Mouse (Mus musculus): ENCODE measurements at regions not wholly inside any gene's neighbourhood (a gene's known extent, or its start where the extent isn't known, plus 50 kb on each side); places are given as distances from the start of the nearest gene placed in this dataset.

- Histone ChIP-seq H3K9me3 (ENCODE audit: control insufficient read depth, low read length) (no peaks in the 10 kb centered on the region), H3K4me2 (ENCODE audit: low read depth, low read length) (no peak overlapping the region), H3K27ac (ENCODE audit: low read length) (no peak overlapping the region), H3K36me3 (ENCODE audit: control insufficient read depth, insufficient read depth, low read length) (no peaks in the 10 kb centered on the region), H3K9ac (ENCODE audit: low read length) (no peak overlapping the region), H3K27me3 (ENCODE audit: control insufficient read depth, insufficient read depth, low read depth, low read length) (no peaks in the 10 kb centered on the region), H3K4me1 (replicated peaks; ENCODE audit: control insufficient read depth, insufficient read depth, low read length) (no peaks in the 10 kb centered on the region), H3K4me3 (ENCODE audit: low read length) (no peak overlapping the region)
- WGBS: 85% methylated on average over 5 of the region's 5 CpGs
- no peak for ATAC-seq (ENCODE audit: low read depth)
Measured at GRCm38 (mm10) chr15:50942429-50942828, 2942.3 kb upstream of the Gm7489 start.

- H3K9me3 ChIP-seq (ENCODE audit: control insufficient read depth, low read length): no peaks in the 10 kb centered on the region
- 96% methylated on average over 4 of the region's 4 CpGs for WGBS
- no peak overlapping the region for H3K27ac ChIP-seq (ENCODE audit: low read length)
- H3K4me1 ChIP-seq (replicated peaks; ENCODE audit: control insufficient read depth, insufficient read depth, low read length): no peaks in the 10 kb centered on the region
- no peak overlapping the region for H3K4me3 ChIP-seq (ENCODE audit: low read length)
- H3K27me3 ChIP-seq (ENCODE audit: control insufficient read depth, insufficient read depth, low read depth, low read length): no peaks in the 10 kb centered on the region
- H3K9ac ChIP-seq (ENCODE audit: low read length): no peak overlapping the region
- H3K4me2 ChIP-seq (ENCODE audit: low read depth, low read length): no peak overlapping the region
- no peak for ATAC-seq (ENCODE audit: low read depth)
- no peaks in the 10 kb centered on the region for H3K36me3 ChIP-seq (ENCODE audit: control insufficient read depth, insufficient read depth, low read length)
Measured at GRCm38 (mm10) chr15:50944976-50945375, 2939.7 kb upstream of the Gm7489 start.

GRCm38 (mm10) chr15:50959109-50959508 lies 2925.6 kb upstream of the Gm7489 start:
- ATAC-seq (ENCODE audit: low read depth): no peak
- Histone ChIP-seq H3K9me3 (ENCODE audit: control insufficient read depth, low read length) (no peaks in the 10 kb centered on the region), H3K27ac (ENCODE audit: low read length) (no peak overlapping the region), H3K27me3 (ENCODE audit: control insufficient read depth, insufficient read depth, low read depth, low read length) (no peaks in the 10 kb centered on the region), H3K4me2 (ENCODE audit: low read depth, low read length) (no peak overlapping the region), H3K4me3 (ENCODE audit: low read length) (no peak overlapping the region), H3K4me1 (replicated peaks; ENCODE audit: control insufficient read depth, insufficient read depth, low read length) (no peaks in the 10 kb centered on the region), H3K9ac (ENCODE audit: low read length) (no peak overlapping the region), H3K36me3 (ENCODE audit: control insufficient read depth, insufficient read depth, low read length) (no peaks in the 10 kb centered on the region)
- 78% methylated on average over 3 of the region's 3 CpGs for WGBS

GRCm38 (mm10) chr15:50963606-50964005 lies 2921.1 kb upstream of the Gm7489 start:
- H3K4me2 ChIP-seq (ENCODE audit: low read depth, low read length): no peak overlapping the region
- 81% methylated on average over 5 of the region's 5 CpGs for WGBS
- H3K27me3 ChIP-seq (ENCODE audit: control insufficient read depth, insufficient read depth, low read depth, low read length): no peaks in the 10 kb centered on the region
- H3K9ac ChIP-seq (ENCODE audit: low read length): no peak overlapping the region
- no peaks in the 10 kb centered on the region for H3K9me3 ChIP-seq (ENCODE audit: control insufficient read depth, low read length)
- no peaks in the 10 kb centered on the region for H3K4me1 ChIP-seq (replicated peaks; ENCODE audit: control insufficient read depth, insufficient read depth, low read length)
- no peaks in the 10 kb centered on the region for H3K36me3 ChIP-seq (ENCODE audit: control insufficient read depth, insufficient read depth, low read length)
- ATAC-seq (ENCODE audit: low read depth): no peak
- H3K27ac ChIP-seq (ENCODE audit: low read length): no peak overlapping the region
- no peak overlapping the region for H3K4me3 ChIP-seq (ENCODE audit: low read length)

- no peak overlapping the region for H3K9ac ChIP-seq (ENCODE audit: low read length)
- no peaks in the 10 kb centered on the region for H3K27me3 ChIP-seq (ENCODE audit: control insufficient read depth, insufficient read depth, low read depth, low read length)
- no peaks in the 10 kb centered on the region for H3K4me1 ChIP-seq (replicated peaks; ENCODE audit: control insufficient read depth, insufficient read depth, low read length)
- no peak overlapping the region for H3K4me2 ChIP-seq (ENCODE audit: low read depth, low read length)
- no peaks in the 10 kb centered on the region for H3K9me3 ChIP-seq (ENCODE audit: control insufficient read depth, low read length)
- H3K27ac ChIP-seq (ENCODE audit: low read length): no peak overlapping the region
- 85% methylated on average over 2 of the region's 2 CpGs for WGBS
- H3K4me3 ChIP-seq (ENCODE audit: low read length): no peak overlapping the region
- no peaks in the 10 kb centered on the region for H3K36me3 ChIP-seq (ENCODE audit: control insufficient read depth, insufficient read depth, low read length)
- no peak for ATAC-seq (ENCODE audit: low read depth)
Measured at GRCm38 (mm10) chr15:50964236-50964635, 2920.5 kb upstream of the Gm7489 start.

GRCm38 (mm10) chr15:50967176-50967575 lies 2917.5 kb upstream of the Gm7489 start:
- Histone ChIP-seq H3K4me1 (replicated peaks; ENCODE audit: control insufficient read depth, insufficient read depth, low read length) (no peaks in the 10 kb centered on the region), H3K36me3 (ENCODE audit: control insufficient read depth, insufficient read depth, low read length) (no peaks in the 10 kb centered on the region), H3K9ac (ENCODE audit: low read length) (no peak overlapping the region), H3K4me3 (ENCODE audit: low read length) (no peak overlapping the region), H3K27ac (ENCODE audit: low read length) (no peak overlapping the region), H3K9me3 (ENCODE audit: control insufficient read depth, low read length) (no peaks in the 10 kb centered on the region), H3K4me2 (ENCODE audit: low read depth, low read length) (no peak overlapping the region), H3K27me3 (ENCODE audit: control insufficient read depth, insufficient read depth, low read depth, low read length) (no peaks in the 10 kb centered on the region)
- WGBS: 80% methylated on average over 2 of the region's 2 CpGs
- ATAC-seq (ENCODE audit: low read depth): no peak

GRCm38 (mm10) chr15:50970637-50971036 lies 2914.1 kb upstream of the Gm7489 start:
- H3K9me3 ChIP-seq (ENCODE audit: control insufficient read depth, low read length): no peaks in the 10 kb centered on the region
- 52% methylated on average over 4 of the region's 4 CpGs for WGBS
- no peaks in the 10 kb centered on the region; the same call in 1 of the 2 replicates for H3K4me1 ChIP-seq (replicated peaks; ENCODE audit: control insufficient read depth, insufficient read depth, low read length)
- no peaks in the 10 kb centered on the region for H3K36me3 ChIP-seq (ENCODE audit: control insufficient read depth, insufficient read depth, low read length)
- H3K4me2 ChIP-seq (ENCODE audit: low read depth, low read length): no peak overlapping the region
- H3K27ac ChIP-seq (ENCODE audit: low read length): no peak overlapping the region
- ATAC-seq (ENCODE audit: low read depth): no peak
- H3K27me3 ChIP-seq (ENCODE audit: control insufficient read depth, insufficient read depth, low read depth, low read length): no peaks in the 10 kb centered on the region
- no peak overlapping the region for H3K4me3 ChIP-seq (ENCODE audit: low read length)
- H3K9ac ChIP-seq (ENCODE audit: low read length): no peak overlapping the region

GRCm38 (mm10) chr15:50972593-50972992 lies 2912.1 kb upstream of the Gm7489 start:
- 92% methylated on average over 13 of the region's 13 CpGs for WGBS
- Histone ChIP-seq H3K27ac (ENCODE audit: low read length) (no peak overlapping the region), H3K4me2 (ENCODE audit: low read depth, low read length) (no peak overlapping the region), H3K36me3 (ENCODE audit: control insufficient read depth, insufficient read depth, low read length) (no peaks in the 10 kb centered on the region), H3K4me1 (replicated peaks; ENCODE audit: control insufficient read depth, insufficient read depth, low read length) (no peaks in the 10 kb centered on the region; the same call in 1 of the 2 replicates), H3K4me3 (ENCODE audit: low read length) (no peak overlapping the region), H3K27me3 (ENCODE audit: control insufficient read depth, insufficient read depth, low read depth, low read length) (no peaks in the 10 kb centered on the region), H3K9me3 (ENCODE audit: control insufficient read depth, low read length) (no peaks in the 10 kb centered on the region), H3K9ac (ENCODE audit: low read length) (no peak overlapping the region)
- no peak for ATAC-seq (ENCODE audit: low read depth)

- no peaks in the 10 kb centered on the region; the same call in 1 of the 2 replicates for H3K4me1 ChIP-seq (replicated peaks; ENCODE audit: control insufficient read depth, insufficient read depth, low read length)
- no peaks in the 10 kb centered on the region for H3K9me3 ChIP-seq (ENCODE audit: control insufficient read depth, low read length)
- no peaks in the 10 kb centered on the region for H3K36me3 ChIP-seq (ENCODE audit: control insufficient read depth, insufficient read depth, low read length)
- no peaks in the 10 kb centered on the region for H3K27me3 ChIP-seq (ENCODE audit: control insufficient read depth, insufficient read depth, low read depth, low read length)
- no peak overlapping the region for H3K4me2 ChIP-seq (ENCODE audit: low read depth, low read length)
- H3K9ac ChIP-seq (ENCODE audit: low read length): no peak overlapping the region
- ATAC-seq (ENCODE audit: low read depth): peak; percentile 93
- no peak overlapping the region for H3K4me3 ChIP-seq (ENCODE audit: low read length)
- peak overlapping the region; percentile 52; the same call in 1 of the 2 replicates for H3K27ac ChIP-seq (ENCODE audit: low read length)
- WGBS: 48% methylated on average over 9 of the region's 9 CpGs
Measured at GRCm38 (mm10) chr15:50974002-50974754, 2910.5 kb upstream of the Gm7489 start.

All from lung, embryonic 16.5 days (tissue).